Mouse (Mus musculus): Measurements from ENCODE around the gene Cacna2d3.

DNA sequence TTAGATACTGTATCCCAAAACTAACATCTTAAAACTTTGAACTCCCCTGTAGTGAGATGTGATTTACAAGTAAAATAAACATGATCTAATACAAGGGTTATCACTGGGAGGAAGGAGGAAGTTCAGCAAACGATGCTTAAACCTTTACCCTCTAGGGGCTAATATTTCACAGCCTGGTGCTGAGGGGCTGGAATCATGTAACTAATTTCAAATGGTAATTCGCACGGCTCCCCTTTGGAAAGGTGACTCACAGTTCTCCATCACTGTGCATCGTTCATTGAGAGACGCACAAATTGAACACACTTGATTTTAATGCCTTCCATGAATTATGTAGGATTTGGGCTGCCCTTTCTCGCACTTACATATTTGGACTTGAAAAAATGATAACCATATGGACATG is 767.6 kb downstream of the Cacna2d3 start:
- no peak for TF ChIP-seq GATA1 (IDR thresholded peaks at IDR 0.05; ENCODE audit: borderline replicate concordance, low read length)
- TF ChIP-seq FLI1 (IDR thresholded peaks at IDR 0.05; ENCODE audit: low read length) = no peak

Measured in megakaryocyte, embryonic 14.5 days (primary cell).